Mouse (Mus musculus): ENCODE data around the gene Gsg1l2.

DNA sequence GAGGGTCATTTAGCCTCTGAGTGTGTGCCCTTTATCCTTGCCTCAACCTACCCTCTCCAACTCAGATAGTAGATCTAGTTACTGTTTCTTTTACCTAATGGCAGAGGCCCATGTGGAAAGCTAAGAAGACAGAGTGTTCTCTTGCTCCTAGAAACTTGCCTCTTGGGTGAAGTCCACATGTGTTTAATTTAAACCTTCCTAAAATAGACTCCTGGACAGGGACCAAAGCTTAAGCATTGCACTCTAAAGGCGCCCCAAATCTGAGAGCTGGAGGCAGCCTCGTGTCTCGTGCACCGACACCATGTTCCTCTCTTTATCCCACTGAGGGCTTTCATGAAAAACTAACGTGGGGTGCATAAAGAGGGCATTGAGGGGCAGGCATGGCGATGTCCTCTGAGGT is 47.3 kb upstream of the Gsg1l2 start:
- TF ChIP-seq POLR2A (IDR thresholded peaks at IDR 0.05; ENCODE audit: low read depth, low read length) (no peak), CTCF (IDR thresholded peaks at IDR 0.05; ENCODE audit: extremely low read depth, insufficient read length, insufficient replicate concordance, low read depth, low read length) (no peak)
